Mouse (Mus musculus): ENCODE measurements around the gene Crybb2. TPM values are rescaled to one million over a fixed set of nuclear protein-coding genes. Genes with fewer than 3 reads are reported as not detected.
A peak's percentile ranks its signal among the peaks of the same experiment; 100 is the strongest.

Crybb2 gene
- polyA plus RNA-seq, 1 experiment, result 0.17 TPM

DNA sequence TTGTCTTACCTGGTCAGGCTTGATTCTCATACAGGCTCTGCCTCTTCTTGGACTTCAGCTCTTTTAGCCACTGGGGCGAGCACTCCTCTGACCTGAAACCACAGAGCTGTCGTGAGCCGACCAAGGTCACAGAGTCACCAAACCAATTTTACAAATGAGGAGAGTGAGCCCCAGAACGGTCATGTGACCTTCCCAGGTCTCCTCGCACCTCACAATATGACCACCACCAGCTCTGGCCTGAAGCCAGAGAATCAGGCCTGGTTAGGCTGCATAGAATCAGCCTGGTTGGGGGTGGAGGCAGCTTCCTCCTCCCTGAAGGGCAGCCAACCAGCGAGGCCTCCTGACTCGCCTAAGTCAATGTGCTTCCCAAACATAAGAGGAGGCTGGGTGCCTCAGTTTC is 22.5 kb upstream of the Crybb2 start:
- no peak for DNase-seq (ENCODE audit: low read depth, low spot score)
- 83% methylated on average over 7 of the region's 7 CpGs for WGBS

DNA sequence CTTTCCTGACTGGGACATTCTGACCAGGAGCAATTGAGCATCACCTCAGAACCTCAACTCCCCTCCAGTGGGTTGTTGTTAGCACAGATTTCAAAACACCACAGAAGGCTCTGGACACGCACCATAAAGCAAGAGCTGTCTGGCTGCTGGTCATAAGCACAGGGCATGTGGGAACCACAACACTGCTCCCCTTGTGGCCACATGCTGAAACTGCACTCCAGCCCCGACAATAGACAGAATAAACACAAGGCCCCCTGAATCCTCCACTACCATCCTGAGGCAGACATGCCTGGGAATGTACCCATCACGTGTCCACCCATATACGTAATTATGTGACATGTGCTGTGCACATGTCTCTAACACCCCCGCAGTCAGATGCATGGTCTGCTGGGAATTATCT is 21.2 kb upstream of the Crybb2 start:
- 66% methylated on average over 5 of the region's 5 CpGs for WGBS
- DNase-seq (ENCODE audit: low read depth, low spot score), result no peak

DNA sequence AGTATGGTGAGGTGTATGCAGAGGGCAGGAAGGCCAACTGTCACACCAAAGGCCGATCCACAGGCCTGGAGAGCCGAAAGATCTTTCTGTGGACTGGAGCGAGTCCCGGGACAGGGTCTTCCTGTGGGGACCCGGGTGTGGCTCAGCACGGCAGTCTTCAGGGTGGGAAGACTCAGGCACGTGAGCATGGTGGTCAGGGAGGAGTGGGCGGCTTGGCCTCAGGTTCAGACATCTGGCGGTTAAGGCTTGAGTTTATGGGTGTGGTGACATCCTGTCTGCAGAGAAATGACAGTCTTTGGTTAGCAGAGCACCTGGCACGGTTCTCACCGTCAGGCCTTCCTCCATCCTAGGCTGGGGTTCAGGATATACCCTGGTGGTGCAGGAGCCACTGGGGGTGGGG is 20.8 kb upstream of the Crybb2 start:
- DNase-seq (ENCODE audit: low read depth, low spot score), result no peak
- WGBS, result 71% methylated on average over 11 of the region's 11 CpGs

DNA sequence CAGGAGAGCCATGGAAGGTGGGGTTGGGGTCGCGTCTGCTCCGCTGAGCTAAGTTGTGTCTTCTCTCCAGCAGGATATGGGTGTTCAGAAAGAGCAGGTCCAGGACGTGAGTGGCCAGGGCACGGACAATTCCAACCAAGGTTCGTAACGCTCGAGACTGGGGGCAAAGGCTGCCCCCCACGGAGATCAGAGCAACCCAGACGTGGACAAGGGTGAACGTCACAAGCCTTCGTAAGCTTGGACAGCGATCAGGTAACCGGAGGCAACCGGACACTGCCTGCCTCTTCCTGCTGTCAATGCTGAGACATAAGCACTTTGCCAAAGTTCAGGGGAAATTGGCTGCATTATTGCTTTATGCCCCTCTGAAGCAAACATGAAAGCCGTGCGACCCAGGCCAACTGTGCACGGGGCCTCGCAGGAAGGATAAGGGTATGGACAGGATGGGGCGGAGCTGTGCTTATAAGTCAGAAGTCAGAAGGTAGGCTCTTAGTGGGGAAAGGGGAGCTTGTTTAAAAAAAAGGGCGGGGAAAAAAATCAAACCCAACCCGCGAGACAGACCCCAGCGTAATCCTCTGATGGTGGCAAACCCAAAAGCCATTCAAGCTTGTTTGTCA is 20.3 kb upstream of the Crybb2 start:
- WGBS, result 69% methylated on average over 24 of the region's 24 CpGs
- DNase-seq (ENCODE audit: low read depth, low spot score), result no peak

DNA sequence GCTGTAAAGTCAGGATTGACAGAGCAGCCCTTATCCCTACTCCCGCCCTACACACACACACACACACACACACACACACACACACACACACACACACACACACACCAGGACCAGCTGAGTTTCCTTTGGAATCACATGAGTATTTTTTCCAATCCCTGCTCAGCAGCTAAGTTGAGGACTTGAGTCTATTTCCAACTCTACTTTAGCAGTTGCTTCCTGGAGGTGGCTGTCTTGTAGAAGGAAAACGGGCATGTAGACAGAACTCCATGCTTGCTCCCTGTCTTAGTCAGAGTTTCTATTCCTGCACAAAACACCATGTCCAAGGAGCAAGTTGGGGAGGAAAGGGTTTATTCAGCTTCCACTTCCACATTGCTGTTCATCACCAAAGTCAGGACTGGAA is 17.5 kb upstream of the Crybb2 start:
- WGBS, result 76% methylated on average over 2 of the region's 2 CpGs
- no peak for DNase-seq (ENCODE audit: low read depth, low spot score)

DNA sequence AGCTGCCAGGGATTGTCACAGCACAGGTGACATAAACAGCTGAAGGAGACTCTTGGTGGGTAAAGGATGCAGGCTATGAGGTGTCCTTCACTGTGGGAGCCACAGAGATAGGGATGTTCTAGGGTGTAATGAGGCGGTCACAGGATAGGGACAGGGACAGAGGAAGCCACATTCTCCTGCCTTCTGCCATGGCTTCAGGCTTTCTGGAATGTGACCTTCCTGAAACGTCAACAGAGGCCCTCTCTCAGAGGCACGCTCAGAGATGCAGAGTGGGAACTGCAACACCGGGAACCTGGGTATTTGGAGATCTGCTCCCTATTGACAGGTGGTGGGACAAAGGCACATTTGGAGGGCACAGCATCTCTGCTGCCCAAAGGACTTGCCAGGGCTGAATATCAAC is 17.1 kb upstream of the Crybb2 start:
- 70% methylated on average over 4 of the region's 4 CpGs for WGBS
- DNase-seq (ENCODE audit: low read depth, low spot score), result no peak

DNA sequence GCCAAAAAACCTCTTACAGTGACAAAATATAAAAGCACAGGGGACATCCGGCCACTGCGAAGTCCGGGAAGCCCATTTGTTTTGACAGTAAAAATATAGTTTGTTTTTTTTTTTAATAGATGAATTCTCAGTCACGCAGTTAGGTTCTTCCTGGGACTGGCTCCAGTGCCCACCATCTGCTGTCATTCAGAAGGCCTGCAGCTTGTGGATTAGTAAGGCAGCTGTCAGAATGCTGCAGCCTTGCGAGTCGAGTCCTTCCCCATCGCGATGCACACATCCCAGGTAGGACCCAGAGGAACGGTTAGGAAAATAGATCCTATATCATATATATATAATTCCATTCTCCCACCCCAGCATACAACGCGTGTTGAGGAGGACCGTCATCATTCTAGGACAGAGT is 16.5 kb upstream of the Crybb2 start:
- 75% methylated on average over 12 of the region's 12 CpGs for WGBS
- DNase-seq (ENCODE audit: low read depth, low spot score), result no peak

DNA sequence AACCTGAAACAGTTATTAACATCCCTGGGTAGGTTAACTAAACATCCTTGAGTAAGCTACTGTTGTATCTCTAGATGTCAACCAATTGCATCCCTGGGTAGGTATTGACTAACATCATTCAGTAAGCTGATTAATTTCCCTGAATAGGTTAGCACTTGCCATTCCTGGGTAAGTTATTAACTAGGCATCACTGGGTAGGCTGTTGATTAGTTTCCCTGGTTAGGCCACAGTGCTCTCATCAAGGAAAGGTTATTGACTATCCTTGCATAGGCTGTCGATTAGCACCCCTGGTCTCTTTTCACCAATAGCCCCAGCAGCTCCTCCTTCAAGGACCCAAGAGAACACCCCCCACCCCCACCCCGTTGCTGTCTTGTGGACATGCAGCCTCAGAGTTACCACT is 16.0 kb upstream of the Crybb2 start:
- no peak for DNase-seq (ENCODE audit: low read depth, low spot score)
- WGBS, result 65% methylated on average over 2 of the region's 2 CpGs

DNA sequence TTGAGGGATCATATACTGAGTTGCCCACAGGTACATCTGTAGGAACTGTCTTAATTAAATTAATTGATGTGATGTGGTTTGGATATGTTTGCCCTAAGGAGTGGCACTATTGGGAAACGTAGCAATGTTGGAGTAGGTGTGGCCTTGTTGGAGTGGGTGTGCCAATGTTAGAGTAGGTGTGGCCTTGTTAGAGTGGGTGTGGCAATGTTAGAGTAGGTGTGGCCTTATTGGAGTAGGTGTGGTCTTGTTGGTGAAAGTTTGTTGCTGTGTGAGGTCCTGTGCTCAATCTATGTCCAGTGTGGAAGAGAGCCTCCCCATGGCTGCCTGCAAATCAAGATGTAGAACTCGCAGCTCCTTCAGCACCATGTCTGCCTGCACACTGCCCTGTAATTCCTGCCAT is 14.4 kb upstream of the Crybb2 start:
- no peak for DNase-seq (ENCODE audit: low read depth, low spot score)
- WGBS, result 64% methylated on average over 2 of the region's 2 CpGs

DNA sequence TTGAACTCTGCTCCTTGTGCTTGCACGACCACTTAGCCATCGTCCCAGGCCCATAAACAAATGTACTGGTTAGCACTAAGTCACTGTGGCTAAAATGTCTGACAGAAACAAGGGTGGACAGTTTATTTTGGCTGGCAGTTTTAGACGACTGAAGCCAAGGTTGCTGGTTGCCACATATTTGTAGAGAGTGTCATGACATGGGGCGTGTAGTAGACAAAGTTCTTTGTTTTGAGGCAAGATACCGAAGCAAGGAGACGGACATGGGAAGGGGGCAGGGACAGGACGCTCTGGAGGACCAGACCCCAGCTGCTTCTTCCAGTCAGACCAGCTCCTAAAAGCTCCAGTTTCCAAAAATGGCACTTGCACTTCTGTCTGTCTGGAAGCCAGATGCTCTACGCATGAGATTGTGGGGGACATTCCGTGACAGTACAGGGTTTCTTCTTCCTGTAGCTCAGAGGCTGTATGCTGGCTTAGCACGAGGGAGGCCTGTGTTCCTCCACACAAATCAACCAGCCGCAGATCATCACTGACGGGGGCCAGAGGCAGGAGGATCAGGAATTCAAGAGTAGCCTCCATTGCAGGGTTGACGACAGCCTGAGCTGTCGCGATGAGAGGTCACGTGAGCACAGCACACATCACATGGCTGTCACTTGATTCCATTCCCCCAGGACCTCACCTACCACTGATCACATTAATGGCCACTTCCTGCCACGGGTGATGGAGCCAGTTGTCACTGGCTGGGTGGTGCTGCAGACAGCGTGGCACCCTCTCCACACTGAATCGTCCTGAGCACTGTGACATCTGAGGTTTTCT is 12.6 kb upstream of the Crybb2 start:
- 37% methylated on average over 19 of the region's 19 CpGs for WGBS

DNA sequence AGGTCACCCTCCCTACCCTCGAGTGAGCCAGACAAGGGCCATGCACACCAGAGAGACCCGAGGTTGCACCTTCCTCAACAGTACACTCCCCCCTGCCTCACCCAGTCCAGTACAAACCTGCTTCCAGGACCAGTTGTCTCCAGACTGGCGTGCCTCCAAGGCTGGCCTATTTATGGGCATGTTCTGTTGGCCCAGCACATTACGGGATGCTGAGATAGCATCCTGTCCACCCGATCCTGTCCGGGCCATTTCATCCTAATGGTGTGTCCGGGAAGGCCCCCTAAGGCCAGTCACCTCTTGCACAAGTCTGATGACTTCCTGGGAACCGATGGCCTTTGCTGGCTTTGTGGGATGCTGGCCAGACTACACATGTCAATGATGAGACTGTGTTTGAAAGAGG is 11.5 kb upstream of the Crybb2 start, which contains the start of gene Crybb3:
Gene Crybb3 (minus strand): TSS at position 146 of the 400 bp plus-strand sequence.
- 48% methylated on average over 8 of the region's 8 CpGs for WGBS
- no peak for DNase-seq (ENCODE audit: low read depth, low spot score)

More for the DNA sequence above, 12.6 kb upstream of the Crybb2 start:
- no peak for DNase-seq (ENCODE audit: low read depth, low spot score)

DNA sequence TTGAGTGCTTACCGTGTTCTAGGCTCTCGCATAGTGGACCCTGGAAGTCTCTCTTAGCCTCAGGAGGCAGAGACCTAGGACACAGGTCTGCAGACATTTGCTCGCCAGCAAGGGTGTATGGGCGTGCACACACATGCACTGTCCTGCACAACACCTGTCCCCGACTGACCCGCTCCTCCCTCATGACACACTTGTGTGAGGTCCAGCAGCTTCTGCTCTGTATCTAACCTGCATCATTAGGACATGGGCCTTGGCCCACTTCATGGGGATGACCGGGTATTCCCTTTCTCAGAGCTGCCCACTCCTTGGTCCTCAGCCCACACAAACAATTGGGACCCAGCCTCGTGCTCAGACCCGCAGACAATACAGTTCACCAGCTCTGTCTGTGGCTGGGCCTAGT is 11.1 kb upstream of the Crybb2 start:
- no peak for DNase-seq (ENCODE audit: low read depth, low spot score)
- WGBS, result 79% methylated on average over 9 of the region's 9 CpGs

DNA sequence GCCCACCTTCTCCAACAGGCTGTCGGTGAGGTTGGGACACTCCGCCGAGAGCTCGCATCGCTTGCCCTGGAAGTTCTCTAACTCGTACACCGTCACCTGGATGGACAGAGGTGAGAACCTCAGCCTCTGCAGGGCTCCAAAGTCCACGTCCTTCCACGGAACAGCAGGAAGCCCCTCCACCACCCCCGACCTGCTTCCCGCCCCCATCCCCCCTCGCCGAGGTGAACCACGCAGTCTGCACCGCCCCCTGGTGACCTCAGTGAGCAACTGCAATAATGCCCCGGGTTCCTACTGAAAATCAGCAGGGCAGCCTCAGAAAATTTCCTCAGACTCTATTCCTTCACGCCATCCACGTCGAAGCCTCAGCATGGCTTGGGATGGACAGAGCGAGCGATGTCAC is 9.9 kb upstream of the Crybb2 start:
- no peak for DNase-seq (ENCODE audit: low read depth, low spot score)
- 34% methylated on average over 21 of the region's 21 CpGs for WGBS

DNA sequence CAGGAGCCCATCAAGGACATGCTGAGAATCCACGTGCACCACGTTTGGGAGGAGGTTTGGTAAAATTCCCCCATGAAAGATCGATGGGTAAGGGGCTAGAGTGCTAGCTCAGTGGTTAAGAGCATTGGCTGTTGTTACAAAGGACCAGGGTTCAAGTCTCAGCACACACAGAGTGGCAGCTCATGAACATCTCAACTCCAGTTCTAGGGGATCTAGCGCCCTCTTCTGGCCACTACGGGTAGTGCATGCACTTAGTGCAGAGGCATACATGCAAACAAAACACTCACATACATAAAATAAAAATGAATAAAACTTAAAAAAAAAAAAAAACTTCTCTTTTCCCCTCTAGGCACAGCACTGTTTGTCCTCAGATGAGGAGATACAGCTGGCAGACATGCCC is 8.8 kb upstream of the Crybb2 start:
- DNase-seq (ENCODE audit: low read depth, low spot score), result no peak

DNA sequence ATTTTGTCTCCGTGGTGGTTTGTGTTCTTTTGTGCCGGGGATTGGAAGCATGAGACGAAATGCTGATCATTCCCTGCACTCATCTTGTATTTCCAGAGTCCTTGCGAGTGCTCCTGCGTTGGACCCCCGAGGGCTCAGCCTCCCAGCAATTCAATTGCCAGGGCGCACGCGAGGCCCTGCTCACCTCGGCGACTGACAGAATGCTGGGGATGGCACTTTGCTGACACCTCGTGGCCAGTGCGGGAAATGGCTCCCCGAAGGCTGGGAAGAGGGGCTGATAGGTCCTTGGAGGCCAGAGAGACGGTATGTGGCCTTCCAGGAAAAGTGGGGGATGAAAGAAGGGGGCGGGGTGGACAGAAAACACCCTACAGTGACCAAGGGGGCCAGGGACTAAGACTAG is 15.6 kb downstream of the Crybb2 start:
- peak; percentile 22 for DNase-seq (ENCODE audit: low read depth, low spot score)
- WGBS, result 4% methylated on average over 16 of the region's 16 CpGs

More for the DNA sequence above, 8.8 kb upstream of the Crybb2 start:
- WGBS, result 59% methylated on average over 5 of the region's 5 CpGs

DNA sequence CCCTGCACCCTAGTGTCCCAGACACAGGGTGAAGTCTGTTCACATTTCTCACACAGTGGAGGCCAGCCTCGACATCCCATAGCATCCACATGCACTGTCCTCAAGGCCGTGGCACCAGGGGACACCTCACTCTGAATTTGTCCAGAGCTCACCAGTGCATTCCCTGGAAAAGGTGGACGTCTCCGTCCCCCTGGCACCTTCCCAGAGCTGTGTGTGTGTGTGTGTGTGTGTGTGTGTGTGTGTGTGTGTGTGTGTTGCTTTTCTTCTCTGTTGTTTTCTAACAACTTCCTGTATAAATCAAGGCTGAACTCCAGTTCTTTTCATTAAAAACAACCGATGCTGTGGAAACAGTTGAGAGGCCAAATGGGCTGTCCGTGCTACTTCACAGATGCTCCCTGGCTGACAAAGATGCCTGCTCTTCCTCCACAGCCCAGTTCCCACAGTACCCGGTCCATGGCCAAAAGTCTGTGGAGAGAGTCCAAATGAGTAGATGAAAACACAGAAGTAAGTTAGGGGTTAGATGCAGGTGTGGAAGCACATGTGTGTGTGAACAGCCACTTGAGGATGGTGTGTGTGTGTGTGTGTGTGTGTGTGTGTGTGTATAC is 19.2 kb downstream of the Crybb2 start:
- WGBS, result 51% methylated on average over 7 of the region's 7 CpGs
- DNase-seq (ENCODE audit: low read depth, low spot score), result no peak

DNA sequence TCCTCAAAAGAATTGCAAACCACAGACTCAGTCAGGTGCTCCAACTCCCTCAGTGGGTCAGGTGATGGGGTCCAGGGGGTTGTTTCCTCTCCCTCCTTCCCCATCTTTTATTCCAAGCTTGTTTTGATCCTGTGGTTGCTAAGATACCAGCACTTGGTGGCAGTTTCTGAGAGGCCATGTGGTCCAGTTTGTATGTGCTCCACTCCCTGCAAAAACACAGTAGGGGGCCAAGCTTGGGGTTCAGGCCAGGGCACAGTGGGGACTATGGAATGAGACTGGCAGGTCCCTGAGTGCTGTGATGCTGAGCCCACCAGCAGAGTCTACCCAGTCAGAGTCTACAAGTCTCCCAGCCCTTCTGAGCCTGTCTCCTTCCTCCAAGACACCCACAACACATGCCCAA is 20.0 kb downstream of the Crybb2 start:
- no peak for DNase-seq (ENCODE audit: low read depth, low spot score)

DNA sequence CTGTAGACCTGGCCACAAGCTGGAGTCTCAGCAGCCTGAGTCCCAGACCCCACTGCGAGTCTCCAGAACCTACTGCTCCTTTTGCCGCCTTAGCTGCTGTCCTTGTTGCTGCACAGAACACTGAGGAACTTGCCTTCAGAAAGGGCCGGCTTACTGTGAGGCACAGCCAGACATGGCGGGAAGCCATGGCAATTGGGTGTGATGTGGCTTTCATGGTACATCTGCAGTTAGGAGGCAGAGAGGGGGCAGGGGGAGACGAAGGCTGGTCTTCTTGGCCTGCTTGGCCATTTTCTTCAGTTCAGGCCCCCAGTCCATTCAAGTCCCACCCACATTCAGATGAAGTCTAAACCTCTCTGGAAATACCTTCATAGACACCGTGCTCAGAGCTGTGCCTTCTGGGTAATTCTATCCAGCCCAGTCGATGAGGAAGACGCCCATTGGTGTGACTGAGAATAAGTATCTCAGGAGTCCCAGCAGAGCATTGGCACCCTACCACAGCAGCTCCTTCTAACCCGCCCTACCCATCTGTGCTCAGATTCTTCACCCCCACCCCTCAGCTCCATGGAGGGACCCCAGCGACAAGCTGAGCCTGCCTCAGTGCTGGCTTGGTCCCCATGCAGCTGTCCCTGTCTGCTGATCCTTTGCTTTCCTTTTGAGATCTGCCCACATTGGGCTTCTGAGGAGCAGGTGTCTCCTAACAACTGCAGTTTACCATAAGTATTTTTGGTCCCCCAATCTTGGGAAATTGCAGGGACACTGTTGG is 24.2 kb downstream of the Crybb2 start:
- 92% methylated on average over 10 of the region's 10 CpGs for WGBS
- DNase-seq (ENCODE audit: low read depth, low spot score), result no peak

DNA sequence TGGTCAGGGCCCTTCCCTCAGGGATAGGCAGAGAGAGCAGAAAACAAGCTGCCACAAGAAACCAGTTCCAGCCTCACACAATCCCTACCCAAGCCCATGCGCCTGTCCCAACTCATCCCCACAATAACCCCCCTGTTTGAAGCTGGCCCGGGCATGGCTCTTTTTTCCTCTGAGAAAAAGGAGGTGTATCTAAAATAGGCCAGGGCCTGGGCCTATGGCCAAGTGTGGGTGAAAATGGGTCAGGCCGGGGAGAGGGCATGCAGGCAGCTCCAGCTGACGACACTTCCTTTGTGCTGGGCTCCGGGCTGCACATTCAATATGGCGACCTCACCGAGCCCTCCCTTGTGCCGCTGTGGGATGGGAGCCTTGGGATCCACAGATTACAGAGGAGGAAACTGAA is 26.4 kb downstream of the Crybb2 start:
- DNase-seq (ENCODE audit: low read depth, low spot score), result no peak
- WGBS, result 84% methylated on average over 8 of the region's 8 CpGs

DNA sequence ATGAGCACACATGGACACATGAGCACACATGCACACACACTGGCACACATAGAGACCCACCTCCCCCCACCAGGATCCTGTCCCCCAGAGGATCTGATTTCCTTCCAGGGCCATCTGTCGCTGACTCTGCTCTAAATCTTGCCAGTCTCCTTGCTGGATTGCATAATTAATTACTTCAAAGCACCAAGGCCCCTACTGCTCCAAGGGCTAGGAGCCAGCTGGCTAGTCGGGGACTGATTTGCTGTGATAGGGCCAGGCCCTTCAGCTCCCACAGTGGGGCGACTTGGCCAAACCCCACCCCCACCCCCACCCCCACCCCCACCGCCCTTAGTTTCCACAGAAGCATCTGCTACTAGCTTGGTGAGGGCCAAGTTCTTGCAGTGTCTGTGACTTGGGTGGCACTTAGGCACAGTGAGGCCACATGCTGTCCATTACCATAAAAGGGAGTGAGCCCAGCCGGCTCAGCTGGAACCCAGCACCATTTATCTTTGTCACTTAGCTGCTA is 28.3 kb downstream of the Crybb2 start:
- DNase-seq (ENCODE audit: low read depth, low spot score), result no peak
- WGBS, result 32% methylated on average over 5 of the region's 5 CpGs
